Mouse (Mus musculus) bone marrow macrophage, adult 2 months (primary cell): ENCODE measurements around the gene Sidt1.

ENCODE experiments used
- CTCF ChIP-seq: IDR thresholded peaks from 2 replicates; pipeline ENCODE4 v1.5.1; 2012; ENCODE audit warnings: low read depth, mild to moderate bottlenecking, low read length, moderate library complexity
- POLR2A ChIP-seq: IDR thresholded peaks from 2 replicates; pipeline ENCODE4 v1.6.1; 2012; ENCODE audit warnings: mild to moderate bottlenecking, low read depth, low read length, borderline replicate concordance

GRCm38 (mm10) chr16:44269578-44269977 lies 63.4 kb downstream of the Sidt1 start:
- TF ChIP-seq CTCF, result no peak
- no peak for TF ChIP-seq POLR2A
